18 mouse cellular contexts compared by ENCODE assay signal in the genomic region with DNA sequence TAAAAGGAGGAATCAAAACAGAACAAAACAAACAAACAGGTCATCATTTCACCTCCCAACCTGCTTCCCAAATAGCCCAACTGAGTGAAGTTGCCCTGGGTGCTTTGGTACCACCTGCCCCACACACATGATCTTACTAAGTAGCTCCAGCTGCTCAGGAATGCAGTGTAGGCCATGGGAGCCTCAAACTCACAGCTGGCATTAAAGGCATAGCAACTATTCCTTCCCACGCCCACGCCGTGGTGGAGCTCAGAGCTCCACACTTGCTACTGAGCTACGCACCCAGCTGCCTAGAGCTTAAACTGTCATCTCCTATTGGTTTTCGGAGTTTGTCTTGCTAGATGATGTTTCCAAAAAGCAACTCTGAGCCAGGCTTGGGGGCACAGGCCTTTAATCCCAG. TPM values are rescaled to one million over a fixed set of nuclear protein-coding genes. Genes with fewer than 3 reads are reported as not detected.
A peak's percentile ranks its signal among the peaks of the same experiment; 100 is the strongest.
DNase-seq lines count a peak whose midpoint lies in the region; ATAC-seq and TF ChIP-seq lines count a peak whose summit lies in the region.
"Had no signal": no experiment of that assay in that cellular context is flagged by ENCODE, and none has a peak within 500 bp of the region (broad histone marks: within the 10 kb centered on the region; RNA-seq: fewer than 3 reads in every experiment).

No protein-coding gene starts in this region.

- no peak overlapping the region for H3K4me2 ChIP-seq in embryonic facial prominence, embryonic 14.5 days (ENCODE audit: low read depth, low read length)
- no peak overlapping the region for H3K4me2 ChIP-seq in limb, embryonic 14.5 days (replicated peaks; ENCODE audit: low read depth, low read length, severe bottlenecking)
- H3K4me2 ChIP-seq: embryonic facial prominence, embryonic 13.5 days; forebrain, embryonic 13.5 days; forebrain, embryonic 15.5 days had no signal

- H3K4me1 ChIP-seq in embryonic facial prominence, embryonic 14.5 days (ENCODE audit: control insufficient read depth, insufficient read depth, low read length), result 0 out of 2 replicates have a peak, but pooled peaks cover 4% of the 10 kb centered on the region
- peaks cover 22% of the 10 kb centered on the region for H3K4me1 ChIP-seq in embryonic facial prominence, embryonic 10.5 days
- peaks cover 4% of the 10 kb centered on the region; the same call in 1 of the 2 replicates for H3K4me1 ChIP-seq in limb, embryonic 14.5 days (ENCODE audit: control insufficient read depth, insufficient read depth, low read length)

- no peaks in the 10 kb centered on the region for H3K9me3 ChIP-seq in embryonic facial prominence, embryonic 14.5 days (ENCODE audit: control insufficient read depth, low read length)
- no peaks in the 10 kb centered on the region for H3K9me3 ChIP-seq in embryonic facial prominence, embryonic 10.5 days
- H3K9me3 ChIP-seq in limb, embryonic 14.5 days (ENCODE audit: control insufficient read depth, low read length), result no peaks in the 10 kb centered on the region
- H3K9me3 ChIP-seq: embryonic facial prominence, embryonic 13.5 days; forebrain, embryonic 13.5 days; forebrain, embryonic 15.5 days had no signal

- DNase-seq in embryonic facial prominence, embryonic 14.5 days (ENCODE audit: low spot score), result peak; percentile 48
- no peak for DNase-seq in embryonic facial prominence, embryonic 10.5 days (ENCODE audit: low spot score)
- DNase-seq in 3T3-L1 (ENCODE audit: low read depth, low spot score), result peak; percentile 48
- DNase-seq in limb, embryonic 14.5 days (ENCODE audit: low spot score), result peak; percentile 48
- DNase-seq in kidney, postnatal 4 days, result no peak
- DNase-seq in left cerebral cortex, postnatal 14 days (ENCODE audit: low spot score in 2 of 2), result no peak
- DNase-seq: adrenal gland, adult 2 months; adrenal gland, postnatal 10 days; adrenal gland, postnatal 25 days; cerebellum, adult 11-12 months; cerebellum, adult 2 months; cerebellum, adult 9-10 months; cerebellum, postnatal 10 days; cerebellum, postnatal 25 days; forebrain, postnatal 0 days had no signal

- ATAC-seq in embryonic facial prominence, embryonic 14.5 days (ENCODE audit: low read depth), result no peak
- ATAC-seq in limb, embryonic 14.5 days (ENCODE audit: low FRiP score, low read depth), result no peak
- ATAC-seq: forebrain, embryonic 13.5 days; forebrain, embryonic 15.5 days; forebrain, postnatal 0 days had no signal

- WGBS in embryonic facial prominence, embryonic 14.5 days, result 73% methylated on average over 5 of the region's 5 CpGs
- WGBS in embryonic facial prominence, embryonic 10.5 days, result 92% methylated on average over 5 of the region's 5 CpGs
- WGBS in limb, embryonic 14.5 days, result 77% methylated on average over 5 of the region's 5 CpGs

- intact Hi-C loops in left cerebral cortex, postnatal 14 days (cut with DNase I), result no loop called here

- no peaks in the 10 kb centered on the region for H3K27me3 ChIP-seq in embryonic facial prominence, embryonic 14.5 days (replicated peaks; ENCODE audit: control insufficient read depth, insufficient read depth, low read length)
- H3K27me3 ChIP-seq in embryonic facial prominence, embryonic 10.5 days (replicated peaks; ENCODE audit: low read depth, poor library complexity, severe bottlenecking), result no peaks in the 10 kb centered on the region; the same call in 1 of the 2 replicates
- no peaks in the 10 kb centered on the region for H3K27me3 ChIP-seq in limb, embryonic 14.5 days (ENCODE audit: control insufficient read depth, insufficient read depth, low read length)
- H3K27me3 ChIP-seq: embryonic facial prominence, embryonic 13.5 days; forebrain, embryonic 13.5 days; forebrain, embryonic 15.5 days had no signal

- H3K9ac ChIP-seq in embryonic facial prominence, embryonic 14.5 days (ENCODE audit: low read depth, low read length), result no peak overlapping the region
- H3K9ac ChIP-seq in limb, embryonic 14.5 days (ENCODE audit: low read depth, low read length, severe bottlenecking), result no peak overlapping the region
- H3K9ac ChIP-seq: embryonic facial prominence, embryonic 13.5 days; forebrain, embryonic 13.5 days; forebrain, embryonic 15.5 days; forebrain, postnatal 0 days had no signal

- H3K36me3 ChIP-seq in embryonic facial prominence, embryonic 14.5 days (ENCODE audit: control insufficient read depth, insufficient read depth, low read length), result no peaks in the 10 kb centered on the region
- no peaks in the 10 kb centered on the region for H3K36me3 ChIP-seq in embryonic facial prominence, embryonic 10.5 days (replicated peaks)
- H3K36me3 ChIP-seq in limb, embryonic 14.5 days (ENCODE audit: control insufficient read depth, insufficient read depth, low read length), result no peaks in the 10 kb centered on the region
- H3K36me3 ChIP-seq: embryonic facial prominence, embryonic 13.5 days; forebrain, embryonic 15.5 days had no signal

- no peak overlapping the region for H3K4me3 ChIP-seq in embryonic facial prominence, embryonic 14.5 days (ENCODE audit: low read depth, low read length)
- no peak overlapping the region for H3K4me3 ChIP-seq in embryonic facial prominence, embryonic 10.5 days
- no peak overlapping the region for H3K4me3 ChIP-seq in limb, embryonic 14.5 days (replicated peaks; ENCODE audit: low read length)
- H3K4me3 ChIP-seq: embryonic facial prominence, embryonic 13.5 days; forebrain, embryonic 13.5 days; forebrain, embryonic 15.5 days had no signal

- no peak overlapping the region for H3K27ac ChIP-seq in embryonic facial prominence, embryonic 14.5 days (replicated peaks; ENCODE audit: low read depth, low read length)
- H3K27ac ChIP-seq in embryonic facial prominence, embryonic 10.5 days (replicated peaks), result no peak overlapping the region
- H3K27ac ChIP-seq in limb, embryonic 14.5 days (replicated peaks; ENCODE audit: low read depth, low read length), result no peak overlapping the region
- H3K27ac ChIP-seq: embryonic facial prominence, embryonic 13.5 days; forebrain, embryonic 13.5 days; forebrain, embryonic 15.5 days had no signal

- no peak for TF ChIP-seq POLR2A in limb, embryonic 14.5 days (IDR thresholded peaks at IDR 0.05; ENCODE audit: borderline replicate concordance, extremely low read depth, insufficient read depth, insufficient read length)

RNA-seq across cellular contexts. Expression of gene Noct, which starts 5.0 kb away (rescaled TPM):
- polyA plus RNA-seq in embryonic facial prominence, embryonic 14.5 days (2014; fragmentation: Nextera tagmentation; extraction: Ambion mirVana), result 9.4 and 10.0 TPM in 2 replicates
- 9.6 and 10.1 TPM in 2 replicates for polyA plus RNA-seq in embryonic facial prominence, embryonic 10.5 days (2016; fragmentation: Nextera tagmentation; extraction: Ambion mirVana)
- polyA plus RNA-seq in limb, embryonic 14.5 days (2012; rRNA removed), result 18.0 and 23.3 TPM in 2 replicates
- 10.0 and 11.7 TPM in 2 replicates for polyA plus RNA-seq in limb, embryonic 14.5 days (2014; fragmentation: Nextera tagmentation; extraction: Ambion mirVana)
- 10 to 100 TPM; 51.0 to 52.6 TPM for total RNA-seq in left cerebral cortex, postnatal 14 days (2021)

Comparison
In these comparisons a context has a peak if more than half of its experiments do, and no peak if none do; other contexts are left out.
1. DNase-seq: peak in embryonic facial prominence, embryonic 14.5 days (single experiment), 3T3-L1 (single experiment) and limb, embryonic 14.5 days (single experiment); none in embryonic facial prominence, embryonic 10.5 days (single experiment), kidney, postnatal 4 days (0 of 2) and left cerebral cortex, postnatal 14 days (0 of 2).